Mouse (Mus musculus): ENCODE measurements at regions not wholly inside any gene's neighbourhood (a gene's known extent, or its start where the extent isn't known, plus 50 kb on each side); places are given as distances from the start of the nearest gene placed in this dataset.
"Not testable (repeated sequence)": the region's sequence is repeated elsewhere in the genome, so short reads cannot be mapped to it uniquely, and the experiment has no call there.

- intact Hi-C loops (cut with DNase I); DNase-seq: not testable (repeated sequence)
Observed at GRCm38 (mm10) chrX:114802061-114802460, 102.8 kb upstream of the Ube2dnl1 start.

GRCm38 (mm10) chrX:114816267-114816666, 88.5 kb upstream of the Ube2dnl1 start:
- peak in 1 of 2 experiments; percentile 14 for DNase-seq
- intact Hi-C loops (cut with DNase I) = no loop called here

GRCm38 (mm10) chrX:114836906-114837305, 67.9 kb upstream of the Ube2dnl1 start:
- no peak for DNase-seq
- intact Hi-C loops (cut with DNase I) = no loop called here

GRCm38 (mm10) chrX:114843510-114843909, 61.3 kb upstream of the Ube2dnl1 start:
- DNase-seq = peak in 1 of 2 experiments; percentile 2
- intact Hi-C loops (cut with DNase I) = no loop called here
